Mouse (Mus musculus) testis, adult 2 months (tissue): Measurements from ENCODE around the gene Kcnj15. TPM values are rescaled to one million over a fixed set of nuclear protein-coding genes. Genes with fewer than 3 reads are reported as not detected.

Experiments used
- H3K27ac ChIP-seq: fragments of 200-500 bp; 2 replicates; pipeline ENCODE4 v1.5.1; 2012; ENCODE audit warnings: low read depth, low read length; ENCODE audit not compliant: control insufficient read depth, insufficient read depth
- H3K27me3 ChIP-seq: fragments of 200-500 bp; 2 replicates; pipeline ENCODE4 v1.6.1; 2012; ENCODE audit warnings: mild to moderate bottlenecking, low read length, moderate library complexity; ENCODE audit not compliant: control insufficient read depth, insufficient read depth
- H3K36me3 ChIP-seq: fragments of 200-500 bp; 2 replicates; pipeline ENCODE4 v1.6.1; 2012; ENCODE audit warnings: mild to moderate bottlenecking, low read length; ENCODE audit not compliant: control insufficient read depth, insufficient read depth
- H3K4me1 ChIP-seq: fragments of 200-500 bp; 2 replicates; pipeline ENCODE4 v1.6.1; 2012; ENCODE audit warnings: low read length; ENCODE audit not compliant: control insufficient read depth, insufficient read depth
- H3K4me3 ChIP-seq: fragments of 200-500 bp; 2 replicates; pipeline ENCODE4 v1.5.1; 2012; ENCODE audit warnings: low read depth, mild to moderate bottlenecking, low read length, moderate library complexity, mixed read lengths; ENCODE audit not compliant: control insufficient read depth
- CTCF ChIP-seq: fragments of 200-500 bp; IDR thresholded peaks from 2 replicates; pipeline ENCODE4 v1.5.1; 2012; ENCODE audit warnings: low read depth, mild to moderate bottlenecking, inconsistent platforms, low read length, moderate library complexity; ENCODE audit not compliant: control insufficient read depth, insufficient read depth, insufficient replicate concordance
- POLR2A ChIP-seq: fragments of 200-500 bp; IDR thresholded peaks from 2 replicates; pipeline ENCODE4 v1.6.1; 2012; ENCODE audit warnings: low read depth, mild to moderate bottlenecking, inconsistent platforms, low read length, moderate library complexity; ENCODE audit not compliant: control insufficient read depth
- polyA plus RNA-seq: library from polyadenylated mRNA; depleted of rRNA; stranded (reverse); fragments of >200 nt; gene quantifications from 2 replicates; pipeline ENCODE4 v1.2.3, GENCODE M21; 2012

The Kcnj15 gene
- polyA plus RNA-seq, 1 experiment, result 0.12 TPM

DNA sequence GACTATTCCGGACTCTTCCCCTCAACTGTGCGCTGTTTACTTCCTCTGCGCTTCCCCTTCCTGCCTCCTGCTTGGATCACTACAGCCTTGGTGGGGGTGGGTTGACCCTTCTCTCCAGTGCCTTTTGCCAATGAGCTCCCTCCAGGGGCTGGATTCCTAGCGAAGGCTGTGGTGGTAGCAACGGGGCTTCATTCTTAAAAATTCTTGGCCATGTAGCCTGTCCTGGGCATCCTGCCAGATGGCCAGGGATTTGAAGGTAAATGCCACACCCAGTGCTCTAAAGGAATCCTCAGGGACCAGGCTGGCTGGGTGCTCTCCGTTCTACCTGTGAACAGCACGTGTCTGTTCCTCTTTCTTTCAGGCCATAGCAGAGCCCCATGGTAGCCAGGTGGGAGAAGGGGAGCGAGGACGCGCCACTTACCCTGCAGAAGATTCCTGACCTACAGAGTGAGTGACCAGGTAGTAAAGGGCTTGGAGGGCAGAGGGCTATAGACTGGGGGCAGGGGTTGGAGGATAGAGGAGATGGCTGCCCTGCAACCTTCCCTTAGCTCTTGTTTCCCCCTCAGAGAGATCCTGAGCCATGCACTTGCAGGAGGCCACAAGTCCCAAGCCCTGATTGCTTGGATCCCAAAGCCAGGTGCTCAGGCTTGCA lies 34.2 kb downstream of the Kcnj15 start:
- Histone ChIP-seq H3K4me1 (no peaks in the 10 kb centered on the region), H3K4me3 (no peak overlapping the region), H3K27ac (no peak overlapping the region), H3K36me3 (no peaks in the 10 kb centered on the region), H3K27me3 (no peaks in the 10 kb centered on the region)
- TF ChIP-seq POLR2A (no peak), CTCF (no peak)

DNA sequence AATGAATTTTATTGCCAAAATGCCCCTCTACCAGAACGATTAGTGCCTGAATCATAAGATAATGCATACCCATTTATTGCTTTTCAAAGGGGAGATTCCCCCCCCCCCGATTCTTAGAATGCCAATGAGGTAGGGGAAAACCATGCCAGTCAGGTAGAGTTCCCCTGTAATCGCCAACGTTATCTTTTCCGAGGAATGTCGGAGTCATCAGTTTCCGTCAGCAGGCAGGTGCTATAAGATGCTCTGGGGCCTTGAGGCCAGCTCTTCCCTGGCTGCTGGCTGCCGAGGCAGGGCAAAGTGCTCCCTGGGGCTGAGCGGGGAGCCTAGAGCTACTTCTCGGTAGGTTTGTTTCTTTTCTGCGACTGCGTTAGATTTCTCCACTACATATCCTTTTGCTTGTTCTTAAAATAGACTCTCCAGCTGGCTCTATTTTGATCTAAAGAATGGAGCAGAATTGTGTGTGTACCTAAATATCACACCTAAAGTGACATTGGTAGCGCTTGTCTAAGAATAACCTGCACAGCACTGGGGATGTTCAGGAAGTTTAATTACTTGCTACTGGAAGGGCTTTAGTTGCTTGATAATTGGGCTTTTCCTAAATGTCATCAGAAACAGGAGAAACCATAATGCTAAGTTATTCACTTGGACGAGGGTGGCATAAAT lies 35.6 kb downstream of the Kcnj15 start:
- no peak overlapping the region for H3K27ac ChIP-seq
- H3K36me3 ChIP-seq, result no peaks in the 10 kb centered on the region
- no peaks in the 10 kb centered on the region for H3K4me1 ChIP-seq
- no peaks in the 10 kb centered on the region for H3K27me3 ChIP-seq
- no peak overlapping the region for H3K4me3 ChIP-seq
- TF ChIP-seq POLR2A (no peak), CTCF (no peak)

DNA sequence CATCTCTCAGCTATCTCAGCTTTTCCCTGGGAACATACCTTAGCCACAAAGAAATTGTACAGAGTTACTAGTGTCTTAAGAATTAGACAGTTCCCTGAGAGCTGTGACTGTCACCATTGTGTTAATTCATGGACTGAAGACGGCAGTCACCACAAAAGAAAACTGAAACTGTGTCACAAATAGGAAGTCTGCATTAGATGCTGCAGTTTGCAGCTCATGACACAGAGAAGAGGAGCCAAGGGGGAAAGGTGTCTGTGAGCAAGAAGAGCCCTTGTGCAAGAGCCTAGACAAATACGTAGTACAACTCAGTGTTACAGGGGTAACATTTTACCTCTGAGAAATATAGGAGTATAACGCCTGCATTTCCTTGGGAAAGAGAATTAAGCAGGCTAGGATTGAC lies 40.3 kb downstream of the Kcnj15 start:
- no peak overlapping the region for H3K4me3 ChIP-seq
- TF ChIP-seq CTCF, result no peak
- no peak for TF ChIP-seq POLR2A

DNA sequence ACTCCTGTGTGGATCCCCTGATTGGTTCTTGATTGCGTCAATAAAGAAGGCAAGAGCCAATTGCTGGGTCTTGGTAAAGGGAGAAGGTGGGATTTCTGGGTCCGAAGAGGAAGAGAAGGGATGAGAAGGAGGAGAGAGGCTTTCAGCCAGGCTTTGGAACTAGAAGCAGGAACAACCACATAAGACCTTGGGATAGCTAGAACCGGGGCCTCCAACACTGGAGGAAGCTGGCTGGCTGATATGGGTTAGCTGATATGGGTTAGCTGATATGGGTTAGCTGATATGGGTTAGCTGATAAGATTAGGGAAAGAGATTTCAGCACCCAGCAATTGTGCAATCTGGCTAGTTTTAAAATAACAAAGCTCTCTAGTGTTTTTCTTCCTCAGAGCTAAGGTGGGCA lies 44.3 kb downstream of the Kcnj15 start:
- Histone ChIP-seq H3K27ac (no peak overlapping the region), H3K36me3 (no peaks in the 10 kb centered on the region), H3K27me3 (no peaks in the 10 kb centered on the region), H3K4me1 (no peaks in the 10 kb centered on the region), H3K4me3 (no peak overlapping the region)
- TF ChIP-seq POLR2A (no peak), CTCF (no peak)

More for the DNA sequence above, 40.3 kb downstream of the Kcnj15 start:
- Histone ChIP-seq H3K27me3 (no peaks in the 10 kb centered on the region), H3K36me3 (no peaks in the 10 kb centered on the region), H3K4me1 (no peaks in the 10 kb centered on the region), H3K27ac (no peak overlapping the region)

DNA sequence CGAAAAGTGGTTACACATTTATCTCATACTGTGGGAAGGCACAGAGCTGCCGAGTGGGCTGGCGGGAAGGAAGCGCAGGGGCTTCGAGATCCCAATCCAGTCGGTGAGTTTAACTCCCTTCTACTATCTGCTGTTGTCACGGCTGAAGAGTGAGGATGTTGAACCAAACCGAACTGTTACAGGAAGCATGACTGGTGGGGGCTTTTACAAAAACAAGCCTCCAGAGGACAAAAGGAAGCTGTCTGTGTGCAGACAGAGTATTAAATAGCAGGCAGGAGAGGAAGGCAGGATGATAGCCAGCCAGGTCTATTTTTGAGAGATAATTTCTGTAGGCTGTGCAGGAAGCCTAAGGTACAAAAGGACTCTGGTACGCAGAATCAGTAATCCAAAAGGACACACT lies 46.3 kb downstream of the Kcnj15 start:
- no peak for TF ChIP-seq CTCF
- no peak for TF ChIP-seq POLR2A
- Histone ChIP-seq H3K27ac (no peak overlapping the region), H3K27me3 (no peaks in the 10 kb centered on the region), H3K36me3 (no peaks in the 10 kb centered on the region), H3K4me3 (no peak overlapping the region), H3K4me1 (no peaks in the 10 kb centered on the region)

DNA sequence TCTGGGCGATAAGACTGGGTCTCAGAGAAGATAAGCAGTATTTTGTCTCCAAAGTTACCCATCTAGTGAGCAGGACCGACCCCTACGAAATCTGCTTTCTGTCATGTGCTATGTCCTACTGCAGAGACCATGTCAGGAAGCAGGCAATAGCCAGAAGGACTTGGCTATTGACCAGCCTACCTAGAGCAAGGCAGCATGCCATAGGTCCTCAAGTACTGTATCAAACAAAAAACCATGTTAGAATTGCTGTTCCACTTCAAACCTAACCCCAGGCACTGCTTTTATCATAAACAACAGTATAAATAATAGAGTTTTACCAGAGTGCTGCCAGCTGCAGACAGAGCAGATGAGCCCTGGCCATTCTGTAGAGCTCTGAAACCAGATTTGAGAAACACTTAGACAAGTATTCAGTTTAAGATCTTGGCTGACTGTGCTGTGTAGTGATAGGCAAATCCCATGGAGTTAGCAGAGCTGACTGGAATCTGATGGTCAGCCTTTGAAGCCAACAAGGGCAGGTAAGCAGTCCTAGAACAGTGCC lies 50.5 kb downstream of the Kcnj15 start:
- H3K4me3 ChIP-seq, result no peak overlapping the region
- no peaks in the 10 kb centered on the region for H3K36me3 ChIP-seq
- no peaks in the 10 kb centered on the region for H3K4me1 ChIP-seq
- no peak overlapping the region for H3K27ac ChIP-seq
- H3K27me3 ChIP-seq, result no peaks in the 10 kb centered on the region
- TF ChIP-seq POLR2A (no peak), CTCF (no peak)

DNA sequence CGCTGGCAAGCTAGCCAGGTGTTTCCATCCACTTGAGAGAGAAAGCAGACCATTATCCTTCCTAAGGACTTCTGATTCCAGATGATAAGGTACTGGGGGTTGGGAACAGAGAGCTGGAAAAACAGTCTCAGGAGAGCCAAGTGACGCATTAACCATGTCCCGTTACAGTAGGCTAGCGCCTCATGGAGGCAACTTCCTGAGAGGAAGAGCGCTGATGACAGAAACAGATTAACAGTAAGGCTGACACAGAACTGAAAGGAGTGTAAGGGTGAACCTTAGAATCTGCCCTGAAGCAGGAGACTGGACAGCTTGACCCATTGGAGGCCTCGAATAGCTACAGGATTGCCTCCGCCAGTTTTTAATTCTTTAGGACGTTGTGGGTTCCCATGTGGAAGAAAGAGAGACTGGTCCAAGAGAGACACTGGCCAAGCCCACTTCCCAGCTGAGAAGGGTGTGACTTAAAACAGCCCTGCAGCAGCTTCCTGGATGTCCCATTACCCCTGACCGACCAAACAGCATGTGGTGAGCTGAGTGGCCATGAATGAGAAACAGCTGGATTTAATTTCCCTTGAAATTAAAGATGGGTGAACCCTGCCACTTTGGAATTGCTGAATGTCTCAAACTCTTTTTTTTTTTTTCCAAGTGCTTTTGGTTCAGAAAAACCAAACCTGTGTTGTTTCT lies 64.7 kb downstream of the Kcnj15 start:
- H3K27ac ChIP-seq, result no peak overlapping the region
- no peaks in the 10 kb centered on the region for H3K36me3 ChIP-seq
- no peak overlapping the region for H3K4me3 ChIP-seq
- no peaks in the 10 kb centered on the region for H3K27me3 ChIP-seq
- TF ChIP-seq POLR2A (no peak), CTCF (no peak)
- no peaks in the 10 kb centered on the region for H3K4me1 ChIP-seq

DNA sequence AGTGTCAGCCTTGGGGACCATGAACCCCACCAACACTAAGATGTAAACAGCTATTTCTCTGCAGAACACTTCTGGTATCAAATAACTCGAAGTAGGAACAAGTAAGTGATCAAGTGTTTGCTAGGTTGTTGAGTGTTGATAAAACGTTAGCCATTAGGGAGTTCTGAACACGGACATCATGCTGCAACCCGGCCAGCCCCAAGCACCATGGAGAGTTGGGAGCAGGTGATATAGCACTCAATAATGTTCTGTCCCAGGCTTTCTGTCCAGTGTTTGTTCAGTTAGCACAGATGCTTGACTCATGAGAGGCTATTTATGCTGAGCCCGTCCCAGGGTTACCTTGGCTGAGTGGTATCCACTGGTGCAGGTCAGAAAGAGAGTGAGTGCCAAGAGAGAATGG lies 74.8 kb downstream of the Kcnj15 start:
- H3K27ac ChIP-seq, result no peak overlapping the region
- no peak overlapping the region for H3K4me3 ChIP-seq
- no peaks in the 10 kb centered on the region for H3K36me3 ChIP-seq
- H3K4me1 ChIP-seq, result no peaks in the 10 kb centered on the region
- TF ChIP-seq POLR2A (no peak), CTCF (no peak)
- no peaks in the 10 kb centered on the region for H3K27me3 ChIP-seq
